Mouse (Mus musculus): ENCODE measurements at regions not wholly inside any gene's neighbourhood (a gene's known extent, or its start where the extent isn't known, plus 50 kb on each side); places are given as distances from the start of the nearest gene placed in this dataset.

DNA sequence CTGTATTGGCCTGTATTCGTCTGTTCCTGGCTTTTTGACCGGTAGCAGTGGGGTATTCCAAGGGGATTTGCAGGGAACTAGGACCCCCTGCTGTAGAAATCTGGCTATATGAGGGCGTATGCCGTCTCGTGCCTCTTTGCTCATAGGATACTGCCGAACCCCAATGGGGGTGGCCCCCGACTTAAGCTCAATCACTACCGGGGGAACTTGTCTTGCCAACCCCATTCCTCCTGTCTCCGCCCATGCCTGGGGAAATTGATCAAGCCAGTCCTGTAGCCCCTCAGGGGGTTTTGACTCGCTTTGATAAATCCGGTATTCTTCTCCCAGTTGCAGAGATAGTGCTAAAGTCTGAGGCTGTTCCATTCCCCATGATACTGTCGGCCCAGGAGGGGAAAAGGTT, 277.2 kb downstream of the Gm21863 start:
- Histone ChIP-seq H3K36me3 (ENCODE audit: control insufficient read depth, insufficient read depth, low read length) (peaks cover 29% of the 10 kb centered on the region), H3K9ac (ENCODE audit: low read depth, low read length) (no peak overlapping the region), H3K9me3 (ENCODE audit: control insufficient read depth, low read length) (peaks cover 72% of the 10 kb centered on the region), H3K4me2 (ENCODE audit: low read depth, low read length) (no peak overlapping the region), H3K27ac (ENCODE audit: low read length) (no peak overlapping the region), H3K4me3 (ENCODE audit: low read length) (no peak overlapping the region), H3K27me3 (replicated peaks; ENCODE audit: control insufficient read depth, insufficient read depth, low read length) (0 out of 2 replicates have a peak, but pooled peaks cover 2% of the 10 kb centered on the region), H3K4me1 (ENCODE audit: control insufficient read depth, insufficient read depth, low read length) (no peaks in the 10 kb centered on the region)
- ATAC-seq: 0 out of 2 replicates have a peak, but pooled peaks have one; percentile 6
- WGBS: 69% methylated on average over 12 of the region's 12 CpGs

GRCm38 (mm10) chr12:20231986-20232541, 277.8 kb downstream of the Gm21863 start:
- Histone ChIP-seq H3K27ac (ENCODE audit: low read length) (no peak overlapping the region), H3K4me3 (ENCODE audit: low read length) (no peak overlapping the region), H3K4me2 (ENCODE audit: low read depth, low read length) (no peak overlapping the region), H3K27me3 (replicated peaks; ENCODE audit: control insufficient read depth, insufficient read depth, low read length) (0 out of 2 replicates have a peak, but pooled peaks cover 2% of the 10 kb centered on the region), H3K9me3 (ENCODE audit: control insufficient read depth, low read length) (peaks cover 67% of the 10 kb centered on the region), H3K36me3 (ENCODE audit: control insufficient read depth, insufficient read depth, low read length) (peaks cover 29% of the 10 kb centered on the region), H3K4me1 (ENCODE audit: control insufficient read depth, insufficient read depth, low read length) (no peaks in the 10 kb centered on the region), H3K9ac (ENCODE audit: low read depth, low read length) (no peak overlapping the region)
- peak; percentile 17; the same call in 1 of the 2 replicates for ATAC-seq
- 69% methylated on average over 14 of the region's 14 CpGs for WGBS

- H3K27me3 ChIP-seq (replicated peaks; ENCODE audit: control insufficient read depth, insufficient read depth, low read length): 0 out of 2 replicates have a peak, but pooled peaks cover 2% of the 10 kb centered on the region
- H3K9me3 ChIP-seq (ENCODE audit: control insufficient read depth, low read length): peaks cover 59% of the 10 kb centered on the region
- 68% methylated on average over 32 of the region's 32 CpGs for WGBS
Measured at GRCm38 (mm10) chr12:20232746-20233453, 278.6 kb downstream of the Gm21863 start.

DNA sequence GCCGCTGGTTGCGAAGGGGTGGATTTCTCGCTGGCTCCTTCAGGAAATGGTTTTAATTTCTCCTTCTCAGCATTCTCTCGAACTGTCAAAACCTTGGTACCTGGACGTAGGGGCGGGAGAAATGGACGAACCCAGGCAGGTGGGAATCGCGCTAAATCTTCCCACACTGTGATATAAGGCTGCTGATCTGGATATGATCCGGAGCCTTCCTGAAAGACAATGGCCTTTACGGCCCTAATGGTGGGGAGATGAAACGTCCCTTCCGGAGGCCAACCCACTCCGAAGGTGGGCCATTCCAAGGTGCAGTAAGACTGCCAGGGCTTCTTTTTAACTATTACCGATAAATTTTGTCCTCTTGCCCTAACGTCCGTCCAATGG, 279.1 kb downstream of the Gm21863 start:
- H3K4me2 ChIP-seq (ENCODE audit: low read depth, low read length): no peak overlapping the region
- peak; percentile 13; the same call in 1 of the 2 replicates for ATAC-seq
- H3K36me3 ChIP-seq (ENCODE audit: control insufficient read depth, insufficient read depth, low read length): peaks cover 29% of the 10 kb centered on the region
- no peak overlapping the region for H3K9ac ChIP-seq (ENCODE audit: low read depth, low read length)
- no peak overlapping the region for H3K4me3 ChIP-seq (ENCODE audit: low read length)
- no peak overlapping the region for H3K27ac ChIP-seq (ENCODE audit: low read length)
- H3K4me1 ChIP-seq (ENCODE audit: control insufficient read depth, insufficient read depth, low read length): no peaks in the 10 kb centered on the region
- H3K27me3 ChIP-seq (replicated peaks; ENCODE audit: control insufficient read depth, insufficient read depth, low read length): 0 out of 2 replicates have a peak, but pooled peaks cover 2% of the 10 kb centered on the region
- WGBS: 69% methylated on average over 17 of the region's 17 CpGs
- H3K9me3 ChIP-seq (ENCODE audit: control insufficient read depth, low read length): peaks cover 54% of the 10 kb centered on the region

More at GRCm38 (mm10) chr12:20232746-20233453, 278.6 kb downstream of the Gm21863 start:
- Histone ChIP-seq H3K4me2 (ENCODE audit: low read depth, low read length) (no peak overlapping the region), H3K4me3 (ENCODE audit: low read length) (no peak overlapping the region), H3K36me3 (ENCODE audit: control insufficient read depth, insufficient read depth, low read length) (peaks cover 29% of the 10 kb centered on the region), H3K4me1 (ENCODE audit: control insufficient read depth, insufficient read depth, low read length) (no peaks in the 10 kb centered on the region), H3K9ac (ENCODE audit: low read depth, low read length) (no peak overlapping the region), H3K27ac (ENCODE audit: low read length) (no peak overlapping the region)
- ATAC-seq: peak; percentile 43; the same call in 1 of the 2 replicates

- no peak overlapping the region for H3K4me3 ChIP-seq (ENCODE audit: low read length)
- H3K9me3 ChIP-seq (ENCODE audit: control insufficient read depth, low read length): peaks cover 50% of the 10 kb centered on the region
- H3K27me3 ChIP-seq (replicated peaks; ENCODE audit: control insufficient read depth, insufficient read depth, low read length): 0 out of 2 replicates have a peak, but pooled peaks cover 2% of the 10 kb centered on the region
Measured at GRCm38 (mm10) chr12:20233871-20234307, 279.6 kb downstream of the Gm21863 start.

More at GRCm38 (mm10) chr12:20233871-20234307, 279.6 kb downstream of the Gm21863 start:
- WGBS: 71% methylated on average over 25 of the region's 25 CpGs
- ATAC-seq: peak; percentile 43
- H3K27ac ChIP-seq (ENCODE audit: low read length): no peak overlapping the region
- H3K4me1 ChIP-seq (ENCODE audit: control insufficient read depth, insufficient read depth, low read length): no peaks in the 10 kb centered on the region
- H3K36me3 ChIP-seq (ENCODE audit: control insufficient read depth, insufficient read depth, low read length): peaks cover 29% of the 10 kb centered on the region
- H3K4me2 ChIP-seq (ENCODE audit: low read depth, low read length): no peak overlapping the region
- H3K9ac ChIP-seq (ENCODE audit: low read depth, low read length): no peak overlapping the region

Measured in intestine, embryonic 16.5 days (tissue).